Mouse (Mus musculus): ENCODE measurements around the gene Lyz2. TPM values are rescaled to one million over a fixed set of nuclear protein-coding genes. Genes with fewer than 3 reads are reported as not detected.
A peak's percentile ranks its signal among the peaks of the same experiment; 100 is the strongest.
"Not testable (repeated sequence)": the region's sequence is repeated elsewhere in the genome, so short reads cannot be mapped to it uniquely, and the experiment has no call there.

The Lyz2 gene
- total RNA-seq, 2 experiments from 2014 or later: 11.1 to 14.4 TPM

- intact Hi-C loops (cut with DNase I): no loop called here
- no peak for TF ChIP-seq CTCF (IDR thresholded peaks at IDR 0.05)
- no peak overlapping the region for H3K4me3 ChIP-seq
- no peak overlapping the region for H3K27ac ChIP-seq
- no peak for DNase-seq (ENCODE audit: extremely low spot score in 1 of 2, low spot score in 2 of 2)
These were observed 430 bp upstream of the Lyz2 start for GRCm38 (mm10) chr10:117282551-117282950.

- no peak for DNase-seq (ENCODE audit: extremely low spot score in 1 of 2, low spot score in 2 of 2)
- intact Hi-C loops (cut with DNase I): loop anchor here (1.0 kb wide), 1 partner anchor 12 kb away; no protein-coding TSS in a partner anchor
- H3K4me3 ChIP-seq: no peak overlapping the region
- TF ChIP-seq CTCF (IDR thresholded peaks at IDR 0.05): no peak
- H3K27ac ChIP-seq: no peak overlapping the region
These were observed 670 bp downstream of the Lyz2 start for GRCm38 (mm10) chr10:117281381-117281920.

DNA sequence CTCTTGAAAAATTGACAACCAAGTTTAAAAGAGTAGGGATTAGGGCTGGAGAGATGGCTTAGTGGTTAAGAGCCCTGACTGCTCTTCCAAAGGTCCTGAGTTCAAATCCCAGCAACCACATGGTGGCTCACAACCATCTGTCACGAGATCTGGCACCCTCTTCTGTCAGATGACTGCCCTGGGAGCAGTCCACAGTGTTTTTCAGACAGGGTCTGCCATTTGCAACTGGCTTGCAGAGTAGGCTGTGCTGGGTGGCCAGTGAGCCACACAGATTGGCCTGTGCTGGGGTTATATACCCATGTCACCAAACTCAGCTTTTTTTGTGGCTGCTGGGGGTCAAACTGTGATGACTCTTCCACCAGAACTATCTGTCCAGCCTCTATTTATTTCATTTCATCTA lies 2.1 kb downstream of the Lyz2 start:
- intact Hi-C loops (cut with DNase I): no loop called here
- no peak for DNase-seq (ENCODE audit: extremely low spot score in 1 of 2, low spot score in 2 of 2)
- TF ChIP-seq CTCF (IDR thresholded peaks at IDR 0.05): no peak
- Histone ChIP-seq H3K27ac (no peak overlapping the region), H3K4me3 (no peak overlapping the region)

DNA sequence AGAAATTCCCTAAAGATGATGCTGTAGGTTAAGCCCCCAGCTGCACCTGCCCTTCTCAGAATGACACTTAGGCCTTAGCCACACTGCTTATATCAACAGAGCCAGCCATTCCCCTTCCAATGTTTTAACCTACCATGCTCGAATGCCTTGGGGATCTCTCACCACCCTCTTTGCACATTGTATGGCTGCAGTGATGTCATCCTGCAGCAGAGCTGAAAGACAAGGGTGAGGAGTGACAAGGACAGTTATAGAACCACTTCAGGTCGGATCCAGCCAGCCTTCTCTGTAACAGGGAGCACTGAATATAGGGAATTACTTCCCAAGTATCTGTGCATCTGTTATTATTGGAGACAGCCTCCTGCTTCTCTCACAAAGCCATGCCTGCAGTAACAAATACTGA lies 3.6 kb downstream of the Lyz2 start:
- DNase-seq (ENCODE audit: extremely low spot score in 1 of 2, low spot score in 2 of 2); H3K4me3 ChIP-seq; H3K27ac ChIP-seq; intact Hi-C loops (cut with DNase I): not testable (repeated sequence)

GRCm38 (mm10) chr10:117277779-117278178 lies 4.3 kb downstream of the Lyz2 start:
- intact Hi-C loops (cut with DNase I); H3K4me3 ChIP-seq; DNase-seq (ENCODE audit: extremely low spot score in 1 of 2, low spot score in 2 of 2); H3K27ac ChIP-seq: not testable (repeated sequence)

GRCm38 (mm10) chr10:117275681-117276369 lies 6.3 kb downstream of the Lyz2 start:
- no peak for TF ChIP-seq CTCF (IDR thresholded peaks at IDR 0.05)
- DNase-seq (ENCODE audit: extremely low spot score in 1 of 2, low spot score in 2 of 2): no peak
- Histone ChIP-seq H3K4me3 (no peak overlapping the region), H3K27ac (no peak overlapping the region)
- intact Hi-C loops (cut with DNase I): no loop called here

GRCm38 (mm10) chr10:117274645-117275044 lies 7.5 kb downstream of the Lyz2 start:
- not testable (repeated sequence) for H3K4me3 ChIP-seq; H3K27ac ChIP-seq; DNase-seq (ENCODE audit: extremely low spot score in 1 of 2, low spot score in 2 of 2)
- intact Hi-C loops (cut with DNase I): loop anchor here (5.0 kb wide), 1 partner anchor 163 kb away; no protein-coding TSS in a partner anchor

GRCm38 (mm10) chr10:117272023-117272422 lies 10.1 kb downstream of the Lyz2 start:
- peak; percentile 23 for TF ChIP-seq CTCF (IDR thresholded peaks at IDR 0.05)
- DNase-seq (ENCODE audit: extremely low spot score in 1 of 2, low spot score in 2 of 2): no peak
- intact Hi-C loops (cut with DNase I): loop anchor here (5.0 kb wide), 1 partner anchor 165 kb away; no protein-coding TSS in a partner anchor
- Histone ChIP-seq H3K4me3 (no peak overlapping the region), H3K27ac (no peak overlapping the region)

DNA sequence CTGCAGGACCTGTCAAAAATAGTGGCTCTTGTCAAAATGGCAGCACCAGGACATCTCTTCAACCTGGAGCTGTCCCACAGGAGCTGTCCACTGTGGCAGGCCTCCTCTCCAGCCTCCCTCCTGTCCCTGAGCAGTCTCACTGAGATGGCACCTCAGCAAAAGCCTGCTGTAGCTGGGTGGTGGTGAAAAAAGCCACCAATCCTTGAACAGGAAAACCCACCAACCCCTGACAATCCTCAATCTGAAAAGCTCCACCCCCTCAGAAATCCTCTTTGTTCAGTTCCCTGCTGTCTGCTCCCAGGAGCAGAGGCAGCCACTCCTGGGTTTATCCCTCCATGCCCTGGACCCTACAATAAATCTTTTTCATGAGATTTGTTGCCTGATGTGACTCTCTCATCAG lies 22.3 kb downstream of the Lyz2 start:
- no peak for TF ChIP-seq CTCF (IDR thresholded peaks at IDR 0.05)
- Histone ChIP-seq H3K27ac (no peak overlapping the region), H3K4me3 (no peak overlapping the region)
- intact Hi-C loops (cut with DNase I): no loop called here
- no peak for DNase-seq (ENCODE audit: extremely low spot score in 1 of 2, low spot score in 2 of 2)

- no peak for TF ChIP-seq CTCF (IDR thresholded peaks at IDR 0.05)
These were observed 43.5 kb downstream of the Lyz2 start, which contains the start of gene 9530003J23Rik for GRCm38 (mm10) chr10:117238603-117239002. Gene 9530003J23Rik (minus strand): TSS chr10:117238703.

GRCm38 (mm10) chr10:117235866-117236265 lies 46.3 kb downstream of the Lyz2 start:
- no peak for TF ChIP-seq CTCF (IDR thresholded peaks at IDR 0.05)
- no peak for DNase-seq (ENCODE audit: extremely low spot score in 1 of 2, low spot score in 2 of 2)
- Histone ChIP-seq H3K4me3 (no peak overlapping the region), H3K27ac (no peak overlapping the region)
- intact Hi-C loops (cut with DNase I): no loop called here

More at GRCm38 (mm10) chr10:117238603-117239002, 43.5 kb downstream of the Lyz2 start, which contains the start of gene 9530003J23Rik:
- intact Hi-C loops (cut with DNase I): no loop called here
- no peak within 1 kb of the TSS for H3K4me3 ChIP-seq
- no peak within 1 kb of the TSS for H3K27ac ChIP-seq
- DNase-seq (ENCODE audit: extremely low spot score in 1 of 2, low spot score in 2 of 2): no peak

DNA sequence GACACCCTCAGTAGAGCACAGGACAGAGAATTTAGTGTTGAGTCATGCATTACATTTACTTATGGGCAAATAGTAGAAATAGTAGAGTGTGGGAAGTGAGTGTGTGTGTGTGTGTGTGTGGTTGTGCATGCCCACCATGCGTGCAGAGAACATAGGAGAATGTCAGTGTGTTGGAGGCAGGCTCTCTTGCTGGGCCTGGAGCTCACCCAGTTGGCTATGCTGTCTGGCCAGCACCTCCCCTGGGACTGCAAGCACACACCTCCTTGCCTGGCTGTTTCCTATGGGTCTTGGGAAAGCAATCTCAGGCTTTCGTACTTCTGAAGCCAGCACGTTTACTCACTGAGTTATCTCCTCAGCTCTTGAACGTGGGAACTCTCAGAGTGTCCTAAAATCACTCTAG lies 47.3 kb downstream of the Lyz2 start:
- Histone ChIP-seq H3K27ac (no peak overlapping the region), H3K4me3 (no peak overlapping the region)
- intact Hi-C loops (cut with DNase I): no loop called here
- no peak for TF ChIP-seq CTCF (IDR thresholded peaks at IDR 0.05)
- DNase-seq (ENCODE audit: extremely low spot score in 1 of 2, low spot score in 2 of 2): no peak

DNA sequence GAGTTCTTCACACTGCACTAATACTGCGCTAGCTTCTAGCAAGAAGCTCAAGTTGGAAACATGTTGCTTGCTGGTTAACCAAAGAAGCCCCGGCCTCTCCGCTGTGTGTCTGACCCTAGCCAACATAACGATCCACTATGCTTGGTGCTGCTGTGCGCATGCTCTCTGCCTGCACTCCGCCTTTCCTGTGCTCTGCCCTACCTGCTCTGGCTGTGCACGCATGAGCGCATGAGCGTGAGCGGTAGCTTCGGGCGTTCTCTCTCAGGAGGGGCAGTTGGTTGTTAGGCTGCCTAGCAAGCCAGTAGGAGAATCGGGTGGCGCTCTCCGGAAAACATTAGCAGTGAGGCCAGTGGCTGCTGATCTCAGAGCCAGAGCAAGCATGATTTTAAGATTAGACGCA lies 52.3 kb downstream of the Lyz2 start:
- TF ChIP-seq CTCF (IDR thresholded peaks at IDR 0.05): no peak
- intact Hi-C loops (cut with DNase I): loop anchor here (5.0 kb wide), 1 partner anchor 447 kb away; no protein-coding TSS in a partner anchor
- DNase-seq (ENCODE audit: extremely low spot score in 1 of 2, low spot score in 2 of 2): no peak
- no peak overlapping the region for H3K27ac ChIP-seq
- no peak overlapping the region for H3K4me3 ChIP-seq

Other genes starting within 250 kb of the Lyz2 start
- gene Lrrc10, start 237.0 kb downstream of the Lyz2 start, total RNA-seq (2021): not detected
- gene Cct2, start 218.5 kb downstream of the Lyz2 start, total RNA-seq (2021): 100 to 1,000 TPM; 146 to 157 TPM
- gene Frs2, start 133.8 kb downstream of the Lyz2 start, total RNA-seq (2021): 10 to 100 TPM; 36.6 to 36.9 TPM
- 10 to 100 TPM; 43.7 to 47.0 TPM for gene Yeats4, start 57.8 kb downstream of the Lyz2 start, total RNA-seq (2021)
- gene 9530003J23Rik, start 43.6 kb downstream of the Lyz2 start, total RNA-seq (2021): not detected
- gene Lyz1, start 10.5 kb upstream of the Lyz2 start, total RNA-seq (2021): 1 to 10 TPM; 1.4 to 1.6 TPM
- 100 to 1,000 TPM; 116 to 120 TPM for gene Cpsf6, start 97.7 kb upstream of the Lyz2 start, total RNA-seq (2021)

Measured in left cerebral cortex, adult 2 months (tissue).